Mouse (Mus musculus): Measurements from ENCODE around the gene Atp6v0a1.
"Not testable (repeated sequence)": the region's sequence is repeated elsewhere in the genome, so short reads cannot be mapped to it uniquely, and the experiment has no call there.

Atp6v0a1 gene

GRCm38 (mm10) chr11:100979887-100980286, 29.4 kb upstream of the Atp6v0a1 start:
- in situ Hi-C loops (cut with MboI; ENCODE audit: unreplicated experiment in 2 of 2) = loop anchor here (5.0 kb wide), 2 partner anchors 77 to 202 kb away; no protein-coding TSS in a partner anchor

GRCm38 (mm10) chr11:100980438-100980837, 28.8 kb upstream of the Atp6v0a1 start:
- in situ Hi-C loops (cut with MboI; ENCODE audit: unreplicated experiment in 2 of 2) = loop anchor here (5.0 kb wide), 2 partner anchors 77 to 202 kb away; no protein-coding TSS in a partner anchor

GRCm38 (mm10) chr11:100981236-100981635, 28.0 kb upstream of the Atp6v0a1 start:
- in situ Hi-C loops (cut with MboI; ENCODE audit: unreplicated experiment in 2 of 2) = loop anchor here (5.0 kb wide), 2 partner anchors 76 to 201 kb away; no protein-coding TSS in a partner anchor

GRCm38 (mm10) chr11:100982087-100982486, 27.2 kb upstream of the Atp6v0a1 start:
- in situ Hi-C loops (cut with MboI; ENCODE audit: unreplicated experiment in 2 of 2) = loop anchor here (5.0 kb wide), 2 partner anchors 75 to 200 kb away; no protein-coding TSS in a partner anchor

- in situ Hi-C loops (cut with MboI; ENCODE audit: unreplicated experiment in 2 of 2) = loop anchor here (5.0 kb wide), 2 partner anchors 74 to 199 kb away; no protein-coding TSS in a partner anchor
Observed at GRCm38 (mm10) chr11:100983125-100983777, 26.0 kb upstream of the Atp6v0a1 start.

GRCm38 (mm10) chr11:100983778-100984131, 25.5 kb upstream of the Atp6v0a1 start:
- in situ Hi-C loops (cut with MboI; ENCODE audit: unreplicated experiment in 2 of 2) = loop anchor here (5.0 kb wide), 2 partner anchors 74 to 199 kb away; no protein-coding TSS in a partner anchor

- in situ Hi-C loops (cut with MboI; ENCODE audit: unreplicated experiment in 2 of 2) = no loop called here
Observed at GRCm38 (mm10) chr11:100985607-100986006, 23.6 kb upstream of the Atp6v0a1 start.

- in situ Hi-C loops (cut with MboI; ENCODE audit: unreplicated experiment in 2 of 2) = no loop called here
Observed at GRCm38 (mm10) chr11:100988674-100989073, 20.6 kb upstream of the Atp6v0a1 start.

GRCm38 (mm10) chr11:100989666-100990065, 19.6 kb upstream of the Atp6v0a1 start:
- in situ Hi-C loops (cut with MboI; ENCODE audit: unreplicated experiment in 2 of 2) = no loop called here

- in situ Hi-C loops (cut with MboI; ENCODE audit: unreplicated experiment in 2 of 2) = no loop called here
Observed at GRCm38 (mm10) chr11:100991027-100991534, 18.2 kb upstream of the Atp6v0a1 start.

GRCm38 (mm10) chr11:100993437-100993836, 15.8 kb upstream of the Atp6v0a1 start:
- in situ Hi-C loops (cut with MboI; ENCODE audit: unreplicated experiment in 2 of 2) = no loop called here

GRCm38 (mm10) chr11:100994233-100994632, 15.0 kb upstream of the Atp6v0a1 start:
- in situ Hi-C loops (cut with MboI; ENCODE audit: unreplicated experiment in 2 of 2) = no loop called here

GRCm38 (mm10) chr11:100994655-100995054, 14.6 kb upstream of the Atp6v0a1 start:
- in situ Hi-C loops (cut with MboI; ENCODE audit: unreplicated experiment in 2 of 2) = no loop called here

- in situ Hi-C loops (cut with MboI; ENCODE audit: unreplicated experiment in 2 of 2) = no loop called here
Observed at GRCm38 (mm10) chr11:100996501-100996900, 12.8 kb upstream of the Atp6v0a1 start.

- in situ Hi-C loops (cut with MboI; ENCODE audit: unreplicated experiment in 2 of 2) = no loop called here
Observed at GRCm38 (mm10) chr11:100998836-100999235, 10.4 kb upstream of the Atp6v0a1 start.

- in situ Hi-C loops (cut with MboI; ENCODE audit: unreplicated experiment in 2 of 2) = no loop called here
Observed at GRCm38 (mm10) chr11:100999254-100999653, 10.0 kb upstream of the Atp6v0a1 start.

- in situ Hi-C loops (cut with MboI; ENCODE audit: unreplicated experiment in 2 of 2) = not testable (repeated sequence)
Observed at GRCm38 (mm10) chr11:101001875-101002552, 7.2 kb upstream of the Atp6v0a1 start.

- in situ Hi-C loops (cut with MboI; ENCODE audit: unreplicated experiment in 2 of 2) = no loop called here
Observed at GRCm38 (mm10) chr11:101003025-101003685, 6.1 kb upstream of the Atp6v0a1 start.

- in situ Hi-C loops (cut with MboI; ENCODE audit: unreplicated experiment in 2 of 2) = no loop called here
Observed at GRCm38 (mm10) chr11:101008206-101009045, 826 bp upstream of the Atp6v0a1 start.

Data from v-Abl transformed pro-B cells (cell line).